Mouse (Mus musculus) CD4-positive helper T cell, adult 2 months (primary cell): ENCODE measurements around the gene Med15.
A peak's percentile ranks its signal among the peaks of the same experiment; 100 is the strongest.

Experiments
- DNase-seq: peaks from one replicate; pipeline ENCODE4 v3.0.0-alpha.2; 2012; ENCODE audit warnings: low read depth, missing footprints, low spot score

Gene Med15

GRCm38 (mm10) chr16:17732431-17732830, 260 bp downstream of the Med15 start:
- DNase-seq = no peak

- DNase-seq = no peak
These were observed 670 bp downstream of the Med15 start for GRCm38 (mm10) chr16:17732021-17732420.

- DNase-seq = no peak
These were observed 2.7 kb downstream of the Med15 start for GRCm38 (mm10) chr16:17729974-17730373.

- peak; percentile 83 for DNase-seq
These were observed 5.4 kb downstream of the Med15 start for GRCm38 (mm10) chr16:17727179-17727861.

GRCm38 (mm10) chr16:17724448-17724847, 8.2 kb downstream of the Med15 start:
- DNase-seq = no peak

- no peak for DNase-seq
These were observed 9.4 kb downstream of the Med15 start for GRCm38 (mm10) chr16:17723325-17723626.

- peak; percentile 91 for DNase-seq
These were observed 10.0 kb downstream of the Med15 start for GRCm38 (mm10) chr16:17722461-17723324.

- no peak for DNase-seq
These were observed 10.8 kb downstream of the Med15 start for GRCm38 (mm10) chr16:17721822-17722460.

GRCm38 (mm10) chr16:17721114-17721808, 11.4 kb downstream of the Med15 start:
- DNase-seq = no peak

GRCm38 (mm10) chr16:17717791-17718190, 14.9 kb downstream of the Med15 start:
- DNase-seq = no peak

GRCm38 (mm10) chr16:17707541-17707940, 25.1 kb downstream of the Med15 start:
- no peak for DNase-seq

- no peak for DNase-seq
These were observed 31.7 kb downstream of the Med15 start for GRCm38 (mm10) chr16:17701043-17701405.

- DNase-seq = no peak
These were observed 32.2 kb downstream of the Med15 start for GRCm38 (mm10) chr16:17700386-17701042.

GRCm38 (mm10) chr16:17694860-17695259, 37.8 kb downstream of the Med15 start:
- DNase-seq = peak; percentile 57

GRCm38 (mm10) chr16:17669886-17670285, 62.8 kb downstream of the Med15 start:
- DNase-seq = no peak

- DNase-seq = no peak
These were observed 67.1 kb downstream of the Med15 start for GRCm38 (mm10) chr16:17665568-17665967.

- no peak for DNase-seq
These were observed 76.3 kb downstream of the Med15 start for GRCm38 (mm10) chr16:17656212-17656871.

- no peak for DNase-seq
These were observed 78.4 kb downstream of the Med15 start for GRCm38 (mm10) chr16:17654188-17654795.

- no peak for DNase-seq
These were observed 79.1 kb downstream of the Med15 start for GRCm38 (mm10) chr16:17653601-17654000.

- no peak for DNase-seq
These were observed 80.1 kb downstream of the Med15 start for GRCm38 (mm10) chr16:17652607-17653006.

- DNase-seq = no peak
These were observed 82.0 kb downstream of the Med15 start for GRCm38 (mm10) chr16:17650711-17651110.
